Mouse (Mus musculus) urinary bladder, adult 18-20 months (tissue): Measurements from ENCODE around the gene Cfdp1.

Experiments used
- DNase-seq, 2 experiments: peaks; one replicate each; pipeline ENCODE4 v3.0.0; 2022; ENCODE audit warnings: low spot score in 2 of 2, mixed read lengths in 2 of 2

Gene Cfdp1

DNA sequence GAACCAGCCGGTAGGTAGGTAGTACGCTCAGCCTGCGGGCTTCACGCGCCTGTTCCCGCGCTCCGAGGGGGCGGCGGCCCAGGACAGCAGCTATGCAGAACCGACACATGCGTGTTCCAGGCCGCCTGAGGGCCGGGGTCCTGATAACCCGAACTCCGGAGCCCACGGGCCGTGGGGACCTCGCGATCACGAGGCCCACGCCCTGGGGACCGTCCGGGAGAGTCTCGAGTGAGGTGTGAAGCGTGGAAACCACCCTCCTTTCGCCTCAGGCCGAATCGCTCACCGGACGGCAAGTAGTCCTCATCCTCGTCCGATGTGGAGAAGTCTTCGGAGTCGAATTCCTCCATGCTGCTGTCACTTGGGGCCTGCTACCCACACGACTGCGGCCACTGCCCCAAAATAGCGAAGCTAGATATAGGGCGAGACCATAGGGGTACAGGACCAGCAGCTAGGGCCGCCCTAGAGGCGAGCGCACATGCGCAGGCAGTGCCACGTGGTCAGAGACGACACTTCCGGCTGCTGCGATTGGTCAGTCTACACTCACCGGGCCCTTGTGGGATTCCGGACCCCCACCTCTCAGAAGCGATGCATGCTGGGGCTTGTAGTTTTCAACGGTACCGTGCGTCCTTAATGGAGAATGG, at the start of gene Cfdp1:
Gene Cfdp1 (minus strand): TSS at position 431 of the 641 bp plus-strand sequence.
- DNase-seq, result peak; percentile 94 to 95

DNA sequence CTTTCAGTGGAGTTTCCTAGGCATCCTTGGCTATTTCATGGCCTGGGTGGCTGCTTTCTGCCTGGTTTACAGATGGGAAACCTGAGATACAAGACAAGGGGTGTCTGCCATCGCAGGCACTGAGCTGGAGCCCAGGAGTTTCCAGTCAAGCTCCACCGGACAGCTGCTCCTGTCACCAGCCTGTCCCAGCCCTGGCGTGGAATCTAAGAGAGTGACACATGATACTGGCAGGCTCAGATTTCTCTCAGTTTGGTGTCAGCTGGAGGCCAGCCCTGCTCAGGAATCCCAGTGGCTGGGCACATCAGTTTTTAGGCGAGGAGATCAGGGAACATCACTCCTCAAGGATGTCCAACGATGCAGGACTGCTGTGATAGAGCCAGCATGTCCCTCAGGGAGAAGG, 48.0 kb upstream of the Cfdp1 start:
- DNase-seq, result no peak

DNA sequence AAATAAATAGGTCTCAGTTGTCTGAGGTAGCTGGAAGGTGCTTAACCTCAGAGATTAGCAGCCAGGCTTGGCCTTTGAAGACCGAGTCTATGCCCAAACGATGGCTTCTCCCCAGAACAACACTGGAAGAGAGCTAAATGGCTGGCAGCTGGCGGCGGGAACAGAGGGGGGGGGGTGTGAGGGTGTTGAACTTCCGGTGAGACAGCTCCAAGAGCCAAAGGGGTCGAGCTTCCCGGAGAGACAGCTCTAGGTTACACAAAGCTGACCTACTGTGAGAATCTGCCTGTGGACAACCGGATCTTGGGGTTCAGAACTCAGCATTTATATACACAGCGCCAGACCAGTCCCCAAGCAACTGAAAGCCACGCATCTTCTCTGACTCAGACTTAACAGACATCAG, 44.5 kb upstream of the Cfdp1 start:
- DNase-seq, result no peak

DNA sequence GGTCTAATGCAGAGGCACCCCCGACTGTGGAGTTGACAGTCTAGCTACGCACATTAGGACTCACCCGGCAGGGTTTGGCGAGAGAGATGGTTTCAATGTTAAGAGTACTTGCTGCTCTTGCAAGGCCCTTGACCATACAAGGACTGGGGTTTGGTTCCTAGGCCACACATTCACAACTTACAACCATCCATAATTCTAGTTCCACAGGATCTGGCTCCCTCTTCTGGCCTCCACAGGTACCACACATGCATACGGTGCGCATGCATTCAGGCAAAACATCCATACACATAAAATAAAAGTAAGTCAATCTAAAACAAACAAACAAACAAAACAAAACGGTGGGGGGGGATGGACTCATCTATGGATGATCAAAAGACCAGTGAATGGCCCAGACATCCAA, 40.9 kb upstream of the Cfdp1 start:
- no peak for DNase-seq

DNA sequence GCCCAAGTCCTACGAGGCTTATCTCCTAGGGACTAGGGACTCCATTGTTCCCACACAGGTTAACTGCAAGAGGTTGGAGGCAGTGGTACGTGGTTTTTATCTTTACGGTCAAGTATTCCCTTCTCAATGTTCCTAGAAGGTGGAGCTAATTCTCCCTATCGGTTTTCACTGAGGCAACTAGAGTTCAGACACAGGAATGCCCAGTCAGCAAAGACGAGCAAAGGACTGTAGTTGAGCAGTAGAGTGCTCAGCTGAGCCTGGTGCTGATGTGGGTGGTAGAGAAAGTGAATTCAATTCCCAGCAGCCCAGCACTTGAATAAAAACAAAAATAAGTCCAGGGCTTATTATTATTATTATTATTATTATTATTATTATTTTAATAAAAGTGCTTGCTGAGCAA, 38.5 kb upstream of the Cfdp1 start:
- no peak for DNase-seq

DNA sequence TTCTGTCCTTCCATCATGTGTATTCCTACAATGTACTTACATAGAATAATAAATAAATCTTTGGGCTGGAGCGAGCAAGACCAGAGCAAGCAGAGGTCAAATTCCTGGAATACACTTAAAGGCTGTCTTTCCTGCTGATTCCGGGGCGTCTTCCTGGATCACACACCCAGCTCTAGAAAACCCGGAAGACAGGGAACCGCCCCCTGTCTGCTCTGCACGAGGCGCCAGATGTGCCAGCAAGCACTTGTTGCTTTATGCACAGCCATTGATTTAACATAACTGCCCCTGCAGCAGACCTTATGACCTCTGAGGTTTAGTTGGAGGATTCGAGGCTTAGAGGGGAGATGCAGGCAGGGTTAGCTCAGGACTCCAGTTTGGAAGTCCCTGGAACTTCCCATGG, 37.9 kb upstream of the Cfdp1 start:
- no peak for DNase-seq

DNA sequence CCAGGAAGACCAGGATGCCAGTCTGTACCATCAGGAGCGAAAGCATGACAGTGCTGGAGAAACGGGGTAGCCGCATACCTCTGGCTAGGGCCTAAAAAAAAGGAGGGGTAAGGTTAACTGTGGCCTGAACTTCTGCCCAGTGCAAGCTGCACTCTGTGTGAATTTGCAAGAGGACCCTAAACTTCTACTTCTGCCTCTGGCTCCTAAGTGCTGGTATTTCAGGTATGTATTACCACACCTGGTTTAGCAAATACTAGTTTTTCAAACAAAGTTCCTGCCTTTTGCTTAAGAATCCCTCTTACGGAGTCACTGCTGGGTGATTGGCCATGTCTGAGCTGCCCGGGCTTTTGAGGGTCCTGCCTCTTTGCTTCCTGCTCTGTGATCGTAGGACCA, 36.8 kb upstream of the Cfdp1 start:
- no peak for DNase-seq

DNA sequence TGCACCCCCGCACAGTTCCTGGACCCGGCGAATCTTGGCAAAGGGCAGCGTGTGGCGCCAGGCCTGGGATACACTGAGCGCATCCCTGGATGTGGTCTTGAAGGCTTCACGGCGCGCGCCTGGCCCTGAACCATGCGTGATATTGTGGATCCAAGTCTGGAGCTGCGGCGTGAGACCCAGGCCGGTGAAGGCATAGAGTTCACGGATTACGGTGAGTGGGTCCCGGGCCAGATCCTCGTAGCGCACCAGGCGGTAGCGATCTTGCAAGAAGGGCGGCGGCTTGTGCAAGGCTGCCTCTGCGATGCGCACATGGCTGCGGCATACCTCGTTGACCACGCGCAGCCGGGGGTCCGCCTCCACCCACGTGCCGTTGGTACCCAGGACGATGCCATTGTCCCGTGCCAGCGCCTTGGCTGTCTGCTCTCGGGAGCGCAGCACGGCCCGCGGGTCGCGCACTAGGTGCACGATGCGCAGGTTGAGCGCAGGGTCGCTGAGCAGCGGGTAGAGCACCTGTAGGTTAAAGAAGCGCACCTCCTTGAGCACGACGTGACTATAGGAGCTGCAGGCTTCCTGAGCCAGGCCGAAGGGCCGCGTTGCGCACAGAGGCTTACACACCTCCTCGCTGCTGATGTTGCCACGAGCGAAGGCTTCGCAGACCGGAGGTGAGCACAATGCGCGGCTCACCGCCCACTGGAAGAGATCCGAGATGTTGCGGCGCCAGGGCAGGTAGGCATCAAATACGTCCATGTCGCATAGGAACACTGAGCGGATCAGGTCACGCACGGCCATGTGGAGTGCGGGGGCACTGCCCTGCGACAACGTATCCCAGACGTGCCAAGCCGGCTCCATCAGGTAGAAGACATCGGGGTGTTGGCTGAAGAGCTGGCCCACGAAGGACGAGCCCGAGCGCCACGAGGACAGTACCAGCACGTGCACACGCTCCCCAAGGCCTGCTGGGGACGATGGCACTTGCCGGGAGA, 36.1 kb upstream of the Cfdp1 start:
- no peak for DNase-seq

DNA sequence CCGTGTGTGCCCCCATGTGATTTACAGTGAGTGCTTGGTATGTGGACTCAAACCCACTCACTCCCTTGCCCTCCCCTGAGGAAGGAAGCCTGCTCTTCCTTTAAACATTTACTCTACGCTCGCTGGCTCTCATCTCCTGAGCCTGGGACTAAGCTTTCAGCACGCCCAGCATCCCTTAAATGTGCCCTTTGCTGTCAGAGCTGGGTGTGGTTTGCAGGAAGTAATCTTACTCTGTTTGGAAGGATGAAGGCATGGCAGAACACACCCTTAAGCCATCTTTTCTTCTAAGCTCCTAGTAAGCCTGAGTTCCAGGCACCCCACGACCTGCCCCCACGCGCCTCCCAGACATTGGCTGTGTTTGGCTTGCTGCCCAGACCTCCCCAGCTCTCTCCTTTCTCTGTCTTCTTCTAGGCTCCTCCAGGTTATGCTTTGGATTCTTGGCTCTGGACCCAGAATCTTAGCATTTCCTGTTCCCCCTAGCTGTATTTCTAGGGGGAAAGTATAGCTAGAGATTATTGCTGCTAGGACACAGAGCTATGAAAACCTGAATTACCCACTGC, 34.1 kb upstream of the Cfdp1 start:
- DNase-seq, result no peak

DNA sequence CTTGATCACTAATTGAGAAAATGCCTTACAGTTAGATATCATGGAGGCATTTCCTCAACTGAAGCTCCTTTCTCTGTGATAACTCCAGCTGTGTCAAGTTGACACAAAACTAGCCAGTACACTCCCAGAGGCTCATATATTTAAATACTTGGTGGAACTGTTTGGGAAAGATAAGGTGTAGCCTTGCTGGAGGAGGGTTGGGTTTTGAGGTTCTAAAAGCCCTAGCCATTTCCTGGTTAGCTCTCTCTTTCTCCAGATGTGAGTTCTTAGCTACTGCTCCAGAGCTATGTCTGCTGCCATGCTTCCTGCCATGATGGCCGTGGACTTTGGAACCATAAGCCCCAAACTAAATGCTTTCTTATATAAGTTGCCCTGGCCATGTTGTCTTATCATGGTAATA, 33.4 kb upstream of the Cfdp1 start:
- DNase-seq, result no peak

DNA sequence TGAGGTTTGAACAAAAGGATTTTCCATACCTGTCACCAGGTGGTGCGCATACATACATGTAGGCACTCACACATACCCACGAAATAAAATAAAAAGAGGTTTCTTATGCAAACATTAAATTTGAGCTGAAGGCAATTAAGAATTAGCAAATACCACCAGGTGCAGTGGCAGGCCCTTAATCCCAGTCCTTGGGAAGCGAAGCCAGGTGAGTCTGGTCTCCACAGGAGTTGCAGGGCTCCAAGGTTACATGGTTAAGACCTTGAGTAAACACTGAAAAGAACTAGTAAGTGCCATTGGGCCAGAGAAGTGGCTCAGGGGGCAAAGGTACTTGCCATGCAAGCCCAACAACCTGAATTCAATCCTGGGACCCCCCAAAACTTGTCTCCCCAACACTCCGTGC, 29.5 kb upstream of the Cfdp1 start:
- no peak for DNase-seq

DNA sequence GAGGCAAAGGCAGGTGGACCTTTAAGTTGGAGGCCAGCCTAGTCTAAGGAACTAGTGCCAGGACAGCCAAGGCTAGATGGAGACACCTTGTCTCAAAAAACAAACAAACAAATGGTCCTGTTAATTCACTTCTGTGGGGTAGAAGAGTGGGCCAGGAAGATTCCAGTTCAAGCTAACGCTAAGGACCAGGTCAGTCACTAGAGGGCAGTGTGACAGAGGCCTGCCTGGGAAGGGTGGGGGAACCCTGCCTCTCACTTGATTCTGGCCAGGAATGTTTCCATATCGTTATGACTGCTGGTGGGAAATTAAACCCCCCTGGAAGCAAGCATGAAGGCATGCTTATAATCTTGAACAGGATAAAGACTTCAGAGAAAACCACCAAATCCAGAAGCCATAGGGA, 27.5 kb upstream of the Cfdp1 start:
- DNase-seq, result no peak

DNA sequence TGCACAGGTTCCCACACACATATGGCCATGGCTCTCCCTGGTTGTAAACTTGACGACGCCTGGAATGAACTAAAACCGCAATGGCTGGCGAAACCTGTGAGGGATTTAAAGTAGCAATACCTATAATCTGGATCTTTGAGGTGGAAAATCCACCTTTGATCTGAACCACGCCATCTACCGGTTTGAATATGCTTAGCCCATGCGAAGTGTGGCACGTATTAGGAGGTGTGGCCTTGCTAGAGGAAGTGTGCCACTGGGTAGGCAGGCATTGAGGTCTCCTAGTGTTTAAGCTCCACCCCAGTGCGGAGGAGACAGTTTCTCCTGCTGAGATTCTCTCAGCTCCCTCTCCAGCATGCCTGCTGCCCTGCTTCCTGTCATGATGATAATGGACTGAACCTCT, 23.6 kb upstream of the Cfdp1 start:
- DNase-seq, result no peak

DNA sequence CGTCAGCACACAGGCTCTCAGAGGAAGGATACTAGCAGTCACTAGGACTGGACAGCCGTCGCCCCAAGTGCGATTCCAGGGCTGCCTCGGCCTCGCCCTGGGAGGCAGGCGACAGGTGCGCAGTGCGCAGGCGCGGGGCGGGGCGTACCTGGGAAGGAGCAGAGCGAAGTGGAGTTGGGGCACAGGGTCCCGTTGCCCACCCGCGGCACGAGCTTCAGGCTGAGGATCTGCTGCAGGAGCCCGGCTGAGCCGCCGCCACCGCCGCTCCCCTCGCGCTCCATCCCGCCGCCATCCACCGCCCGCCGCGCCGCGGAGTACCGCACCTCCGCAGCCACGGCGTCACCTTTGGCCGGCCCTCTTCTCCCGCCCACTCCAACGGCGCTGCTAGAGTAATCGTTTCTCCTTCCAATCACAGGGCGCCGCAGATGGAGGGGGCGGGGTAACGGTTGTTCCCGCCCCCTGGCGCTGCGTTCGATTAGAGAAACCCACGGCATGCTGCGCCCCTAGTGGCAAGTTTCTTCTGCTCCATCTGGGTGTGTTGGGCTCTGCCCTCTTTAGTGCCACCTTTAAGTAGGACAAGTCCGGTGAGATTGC, 22.4 kb upstream of the Cfdp1 start, which contains the start of gene Tmem170:
Gene Tmem170 (minus strand): TSS at position 396 of the 594 bp plus-strand sequence.
- peak; percentile 95 to 96 for DNase-seq

DNA sequence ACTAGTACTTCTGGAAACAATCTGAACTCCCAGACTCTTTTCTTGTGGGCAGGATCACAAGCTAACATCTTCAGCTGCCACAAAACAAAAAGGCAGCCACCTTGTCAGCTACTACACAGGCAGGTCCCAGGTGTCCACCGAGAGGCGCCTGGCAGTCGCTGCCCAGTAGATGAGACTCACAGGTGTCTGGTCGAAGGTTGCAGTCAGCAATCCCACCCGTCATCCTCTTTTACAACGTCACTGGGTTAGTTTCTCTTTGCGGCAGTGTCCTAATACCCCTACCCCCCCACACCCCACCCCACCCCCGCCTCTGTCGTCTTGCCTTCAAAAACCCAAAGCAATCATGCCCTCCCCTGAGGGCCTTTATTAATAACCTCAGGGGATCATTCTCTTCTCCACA, 21.7 kb upstream of the Cfdp1 start:
- DNase-seq, result peak in 1 of 2 experiments; percentile 14

DNA sequence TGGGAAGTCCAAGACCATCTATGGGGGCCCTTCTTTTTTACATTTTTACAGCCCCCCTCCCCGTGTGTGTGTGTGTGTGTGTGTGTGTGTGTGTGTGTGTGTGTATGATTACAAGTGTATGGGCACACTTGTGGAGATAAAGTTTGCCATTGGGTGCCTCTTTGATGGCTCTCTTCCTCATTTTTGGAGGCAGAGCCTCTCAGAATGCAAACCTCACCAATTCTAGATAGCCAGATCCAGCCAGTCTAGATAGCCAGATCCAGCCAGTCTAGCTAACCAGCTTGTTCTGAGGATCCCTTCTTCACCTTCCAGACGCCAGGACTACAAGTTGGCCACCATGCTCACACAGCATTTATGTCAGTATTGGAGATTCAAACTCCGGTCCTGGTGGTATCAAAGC, 17.2 kb upstream of the Cfdp1 start:
- DNase-seq, result no peak

DNA sequence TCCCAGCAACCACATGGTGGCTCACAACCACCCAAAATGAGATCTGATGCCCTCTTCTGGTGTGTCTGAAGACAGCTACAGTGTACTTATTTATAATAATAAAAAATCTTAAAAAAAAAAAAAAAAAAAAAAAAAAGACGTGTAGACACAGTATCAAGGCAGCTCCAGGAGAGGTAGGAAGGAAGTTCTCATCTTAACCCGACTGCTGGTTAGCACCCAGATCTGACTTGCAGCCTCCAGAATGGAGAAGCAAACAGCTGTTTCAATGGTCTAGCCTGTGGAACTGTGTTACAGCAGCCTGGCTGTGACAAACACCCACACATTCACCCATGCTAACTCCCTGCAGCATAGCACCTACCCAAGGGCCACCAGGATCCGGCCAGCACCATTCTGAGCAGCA, 16.3 kb upstream of the Cfdp1 start:
- no peak for DNase-seq

DNA sequence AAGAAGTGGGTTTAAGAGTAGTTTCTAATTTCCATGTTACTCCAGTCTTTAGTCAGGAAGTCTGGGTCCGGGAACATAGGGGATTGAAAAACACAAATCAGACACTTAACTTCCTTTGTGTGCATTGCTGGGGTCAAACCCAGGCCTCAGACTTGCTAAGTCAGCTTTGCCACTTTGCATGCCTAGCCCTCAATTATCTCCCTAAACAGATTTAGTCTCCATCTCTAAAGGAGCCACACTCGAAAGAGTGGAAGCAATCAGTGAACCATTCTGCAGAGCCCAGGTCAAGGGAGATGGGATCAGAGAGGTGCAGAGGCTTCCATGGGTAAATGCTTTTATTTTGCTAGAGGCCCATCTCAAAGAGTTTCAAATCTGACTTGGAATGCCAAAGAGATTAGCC, 14.6 kb upstream of the Cfdp1 start:
- DNase-seq, result no peak

DNA sequence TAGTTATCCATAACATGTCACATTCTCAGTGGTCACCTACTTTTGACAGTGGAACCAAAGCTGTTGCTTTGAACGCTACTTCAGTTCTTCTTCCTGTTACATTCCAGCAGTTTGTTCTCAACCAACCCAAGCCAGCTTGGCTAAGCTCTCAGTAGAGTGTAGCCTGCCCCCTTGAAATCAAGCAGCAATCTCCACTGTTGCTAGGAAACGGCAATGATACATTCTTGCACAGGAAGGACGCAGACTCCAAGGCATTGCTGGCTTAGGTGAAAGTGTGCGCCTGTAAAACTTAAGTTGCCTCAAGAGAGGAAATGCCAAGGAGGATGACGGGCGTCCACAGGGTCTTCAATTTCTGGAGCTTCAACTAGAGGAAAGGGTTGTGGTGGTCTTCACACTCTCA, 11.8 kb upstream of the Cfdp1 start:
- DNase-seq, result no peak

DNA sequence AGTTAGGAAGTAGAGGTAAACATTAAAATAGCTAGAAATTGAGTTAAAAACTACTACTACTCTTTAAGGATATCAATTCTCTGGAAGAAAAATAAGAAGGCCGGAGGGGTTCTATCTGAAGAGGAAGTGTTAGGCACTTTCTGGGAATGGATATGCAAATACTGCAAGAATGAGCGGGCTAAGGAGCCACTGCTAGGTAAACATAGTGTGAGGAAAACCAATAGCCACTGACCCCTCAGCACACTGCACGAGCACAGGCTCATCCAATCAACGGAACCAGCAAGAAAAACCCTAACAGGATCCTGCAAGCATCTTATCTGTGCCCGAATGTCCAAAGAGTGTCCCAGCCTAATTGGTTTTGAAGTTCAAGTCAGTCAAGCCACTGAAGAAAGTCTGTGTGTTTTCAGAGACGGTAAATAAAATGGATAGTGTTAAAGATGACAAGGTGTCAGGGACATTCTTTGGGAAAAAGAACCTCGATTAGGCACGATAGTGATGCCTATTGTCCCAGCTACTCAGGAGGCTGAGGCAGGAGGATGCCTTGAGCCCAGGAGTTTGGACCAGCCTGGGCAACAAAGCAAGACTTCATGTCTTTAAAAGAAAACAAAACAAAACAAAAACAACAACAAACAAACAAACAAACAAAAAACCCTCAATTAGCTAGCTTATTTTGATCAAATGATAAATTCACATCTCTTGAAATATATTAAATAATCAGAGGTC, 11.2 kb upstream of the Cfdp1 start:
- DNase-seq, result no peak

DNA sequence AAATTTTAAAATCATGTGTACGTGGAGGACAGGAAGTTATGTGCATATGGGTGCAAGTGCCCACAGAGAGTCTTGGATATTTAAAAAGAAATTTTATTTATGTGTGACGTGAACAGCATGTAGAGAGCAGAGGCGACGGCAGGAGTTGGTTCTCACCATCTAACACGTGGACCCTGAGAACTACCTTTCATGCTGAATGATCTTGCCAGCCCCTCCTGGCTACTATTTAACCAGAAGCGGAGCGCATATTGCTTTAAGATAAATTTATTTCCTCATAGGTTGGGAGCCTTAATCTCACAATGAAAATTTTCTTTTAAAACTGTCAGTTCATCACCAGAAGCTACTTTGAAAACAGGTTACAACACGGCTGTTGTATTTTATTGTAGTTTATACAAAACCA, 10.6 kb upstream of the Cfdp1 start:
- no peak for DNase-seq

DNA sequence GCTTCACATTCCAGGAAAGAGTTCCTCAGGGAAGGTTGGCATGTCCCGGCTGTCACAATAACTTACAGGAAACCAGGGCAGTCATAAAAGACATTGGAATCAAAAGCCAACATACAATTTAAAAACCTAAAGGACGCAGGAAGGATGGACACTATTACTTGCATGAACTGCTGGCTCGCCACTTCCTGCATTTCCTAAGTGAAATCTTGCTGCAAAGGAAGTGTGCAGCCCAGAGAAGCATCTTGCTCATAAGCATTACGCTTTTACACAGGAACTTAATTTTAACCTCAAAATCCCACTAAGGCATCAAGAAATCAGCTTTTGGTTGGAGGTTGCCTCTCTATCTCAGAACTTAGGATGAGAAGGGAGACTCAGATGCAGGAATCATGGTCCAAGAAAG, 9.2 kb upstream of the Cfdp1 start:
- DNase-seq, result no peak
